Mouse (Mus musculus) limb, embryonic 10.5 days (tissue): ENCODE data around the gene Cry1. TPM values are rescaled to one million over a fixed set of nuclear protein-coding genes. Genes with fewer than 3 reads are reported as not detected.
A peak's percentile ranks its signal among the peaks of the same experiment; 100 is the strongest.

ENCODE experiments used
- DNase-seq: peaks from one replicate; pipeline ENCODE4 v3.0.0-alpha.2; 2017; ENCODE audit warnings: low spot score
- H3K27ac ChIP-seq: fragments of 300-500 bp; sonication (generic); 2 replicates; pipeline ENCODE4 v1.5.1; 2016; ENCODE audit warnings: mild to moderate bottlenecking
- H3K27me3 ChIP-seq: fragments of 300-500 bp; sonication (generic); 2 replicates; pipeline ENCODE4 v1.6.1; 2016; ENCODE audit warnings: low read depth, mild to moderate bottlenecking; ENCODE audit not compliant: poor library complexity, severe bottlenecking
- H3K36me3 ChIP-seq: fragments of 300-500 bp; sonication (generic); 2 replicates; pipeline ENCODE4 v1.6.1; 2016; ENCODE audit warnings: mild to moderate bottlenecking, moderate library complexity
- H3K4me1 ChIP-seq: fragments of 300-500 bp; sonication (generic); 2 replicates; pipeline ENCODE4 v1.6.1; 2016
- H3K4me3 ChIP-seq: fragments of 300-500 bp; sonication (generic); 2 replicates; pipeline ENCODE4 v1.5.1; 2016; ENCODE audit warnings: mild to moderate bottlenecking, moderate library complexity
- H3K9me3 ChIP-seq: fragments of 300-500 bp; sonication (generic); replicated peaks from 2 replicates; pipeline ENCODE4 v1.6.1; 2016; ENCODE audit warnings: mild to moderate bottlenecking
- WGBS: fragments of 180-500 bp; shearing (Covaris S2); methylation state at CpG from one replicate; pipeline ENCODE4 v1.1.7; 2016; 5-methylcytosine and 5-hydroxymethylcytosine counted together
- polyA plus RNA-seq: library from polyadenylated mRNA; unstranded; fragments of >200 nt; fragmentation: Nextera tagmentation; extraction: Ambion mirVana; gene quantifications from 2 replicates; pipeline ENCODE4 v1.2.1, GENCODE M21; 2016

The Cry1 gene
- polyA plus RNA-seq: 36.2 and 38.0 TPM in 2 replicates

- peak within 1 kb of the TSS; percentile 92 for H3K4me3 ChIP-seq
- H3K27me3 ChIP-seq: no peaks in the 10 kb centered on the region
- WGBS: under 1% methylated on average over 74 of the region's 75 CpGs
- H3K9me3 ChIP-seq: no peaks in the 10 kb centered on the region
- no peaks in the 10 kb centered on the region for H3K36me3 ChIP-seq
- H3K27ac ChIP-seq: peak within 1 kb of the TSS; percentile 96
- peak; percentile 99 for DNase-seq
- peaks cover 17% of the 10 kb centered on the region for H3K4me1 ChIP-seq
These were observed at the start of gene Cry1 for GRCm38 (mm10) chr10:85184964-85185608. Gene Cry1 (minus strand): TSS chr10:85185064.

- peaks cover 3% of the 10 kb centered on the region; the same call in 1 of the 2 replicates for H3K27me3 ChIP-seq
- 87% methylated on average over 6 of the region's 6 CpGs for WGBS
- no peak overlapping the region for H3K27ac ChIP-seq
- peaks cover 3% of the 10 kb centered on the region; the same call in 1 of the 2 replicates for H3K4me1 ChIP-seq
- H3K4me3 ChIP-seq: no peak overlapping the region
- no peaks in the 10 kb centered on the region for H3K9me3 ChIP-seq
- no peak for DNase-seq
- no peaks in the 10 kb centered on the region for H3K36me3 ChIP-seq
These were observed 36.8 kb upstream of the Cry1 start for GRCm38 (mm10) chr10:85221771-85222050.

- WGBS: 40% methylated on average over 22 of the region's 22 CpGs
- peaks cover 5% of the 10 kb centered on the region for H3K4me1 ChIP-seq
- no peak overlapping the region for H3K4me3 ChIP-seq
- no peaks in the 10 kb centered on the region for H3K9me3 ChIP-seq
- peak; percentile 88 for DNase-seq
- peaks cover 3% of the 10 kb centered on the region; the same call in 1 of the 2 replicates for H3K27me3 ChIP-seq
- no peak overlapping the region for H3K27ac ChIP-seq
- no peaks in the 10 kb centered on the region for H3K36me3 ChIP-seq
These were observed 36.3 kb upstream of the Cry1 start for GRCm38 (mm10) chr10:85220918-85221770.

GRCm38 (mm10) chr10:85214847-85215246, 30.0 kb upstream of the Cry1 start:
- H3K4me3 ChIP-seq: no peak overlapping the region
- peaks cover 12% of the 10 kb centered on the region for H3K4me1 ChIP-seq
- H3K27me3 ChIP-seq: no peaks in the 10 kb centered on the region
- no peaks in the 10 kb centered on the region for H3K36me3 ChIP-seq
- no peak overlapping the region for H3K27ac ChIP-seq
- WGBS: 87% methylated on average over 5 of the region's 5 CpGs
- no peak for DNase-seq
- no peaks in the 10 kb centered on the region for H3K9me3 ChIP-seq

GRCm38 (mm10) chr10:85211673-85212072, 26.8 kb upstream of the Cry1 start:
- whole genome bisulfite sequencing: 86% methylated on average over 5 of the region's 5 CpGs
- Histone ChIP-seq H3K27me3 (no peaks in the 10 kb centered on the region), H3K4me3 (no peak overlapping the region), H3K9me3 (no peaks in the 10 kb centered on the region), H3K4me1 (peaks cover 12% of the 10 kb centered on the region), H3K36me3 (no peaks in the 10 kb centered on the region), H3K27ac (no peak overlapping the region)
- DNase-seq: no peak

GRCm38 (mm10) chr10:85210125-85210524, 25.3 kb upstream of the Cry1 start:
- Histone ChIP-seq H3K4me1 (peaks cover 15% of the 10 kb centered on the region; the same call in 1 of the 2 replicates), H3K27me3 (no peaks in the 10 kb centered on the region), H3K4me3 (no peak overlapping the region), H3K36me3 (no peaks in the 10 kb centered on the region), H3K27ac (no peak overlapping the region), H3K9me3 (no peaks in the 10 kb centered on the region)
- no peak for DNase-seq
- WGBS: 75% methylated on average over 3 of the region's 3 CpGs

- no peak for DNase-seq
- no peaks in the 10 kb centered on the region for H3K9me3 ChIP-seq
- H3K27ac ChIP-seq: no peak overlapping the region
- H3K36me3 ChIP-seq: no peaks in the 10 kb centered on the region
- H3K4me1 ChIP-seq: peaks cover 19% of the 10 kb centered on the region; the same call in 1 of the 2 replicates
- no peak overlapping the region for H3K4me3 ChIP-seq
- H3K27me3 ChIP-seq: no peaks in the 10 kb centered on the region
These were observed 24.3 kb upstream of the Cry1 start for GRCm38 (mm10) chr10:85209119-85209605.

- no peaks in the 10 kb centered on the region for H3K36me3 ChIP-seq
- no peaks in the 10 kb centered on the region for H3K27me3 ChIP-seq
- no peak for DNase-seq
- WGBS: 35% methylated on average over 2 of the region's 2 CpGs
- no peaks in the 10 kb centered on the region for H3K9me3 ChIP-seq
- no peak overlapping the region for H3K4me3 ChIP-seq
- H3K27ac ChIP-seq: no peak overlapping the region
- 0 out of 2 replicates have a peak, but pooled peaks cover 9% of the 10 kb centered on the region for H3K4me1 ChIP-seq
These were observed 20.5 kb upstream of the Cry1 start for GRCm38 (mm10) chr10:85205316-85205715.

- DNase-seq: no peak
- Histone ChIP-seq H3K9me3 (no peaks in the 10 kb centered on the region), H3K4me3 (no peak overlapping the region), H3K27ac (no peak overlapping the region), H3K36me3 (no peaks in the 10 kb centered on the region), H3K4me1 (0 out of 2 replicates have a peak, but pooled peaks cover 9% of the 10 kb centered on the region), H3K27me3 (no peaks in the 10 kb centered on the region)
- WGBS: 29% methylated on average over 7 of the region's 7 CpGs
These were observed 19.5 kb upstream of the Cry1 start for GRCm38 (mm10) chr10:85204255-85204855.

GRCm38 (mm10) chr10:85194528-85194927, 9.7 kb upstream of the Cry1 start:
- H3K4me1 ChIP-seq: no peaks in the 10 kb centered on the region
- 82% methylated on average over 5 of the region's 5 CpGs for WGBS
- no peaks in the 10 kb centered on the region for H3K27me3 ChIP-seq
- no peak for DNase-seq
- no peaks in the 10 kb centered on the region for H3K36me3 ChIP-seq
- H3K27ac ChIP-seq: no peak overlapping the region
- H3K4me3 ChIP-seq: no peak overlapping the region
- H3K9me3 ChIP-seq: no peaks in the 10 kb centered on the region

- H3K9me3 ChIP-seq: no peaks in the 10 kb centered on the region
- H3K4me1 ChIP-seq: no peaks in the 10 kb centered on the region
- no peak for DNase-seq
- WGBS: 86% methylated on average over 3 of the region's 3 CpGs
- no peak overlapping the region for H3K4me3 ChIP-seq
- H3K27me3 ChIP-seq: no peaks in the 10 kb centered on the region
- no peaks in the 10 kb centered on the region for H3K36me3 ChIP-seq
- H3K27ac ChIP-seq: no peak overlapping the region
These were observed 8.5 kb upstream of the Cry1 start for GRCm38 (mm10) chr10:85193321-85193720.

GRCm38 (mm10) chr10:85190652-85191051, 5.8 kb upstream of the Cry1 start:
- no peak for DNase-seq
- Histone ChIP-seq H3K36me3 (no peaks in the 10 kb centered on the region), H3K9me3 (no peaks in the 10 kb centered on the region), H3K27me3 (no peaks in the 10 kb centered on the region), H3K27ac (no peak overlapping the region), H3K4me3 (no peak overlapping the region), H3K4me1 (no peaks in the 10 kb centered on the region)

- Histone ChIP-seq H3K4me3 (no peak overlapping the region), H3K9me3 (no peaks in the 10 kb centered on the region), H3K4me1 (no peaks in the 10 kb centered on the region), H3K27me3 (no peaks in the 10 kb centered on the region), H3K27ac (no peak overlapping the region), H3K36me3 (no peaks in the 10 kb centered on the region)
- DNase-seq: no peak
- 91% methylated on average over 5 of the region's 5 CpGs for WGBS
These were observed 5.1 kb upstream of the Cry1 start for GRCm38 (mm10) chr10:85189966-85190365.
